Mouse (Mus musculus): Measurements from ENCODE around the gene Gprc5d. TPM values are rescaled to one million over a fixed set of nuclear protein-coding genes. Genes with fewer than 3 reads are reported as not detected.

Gprc5d gene
- polyA plus RNA-seq, 1 experiment from 2014 or later, result not detected

- ATAC-seq, result no peak
- no peaks in the 10 kb centered on the region for H3K27me3 ChIP-seq
- ChIA-PET POLR2A (interaction anchor here (0.7 kb wide), 1 partner anchor 34 kb away, joined by 6 read pairs; no protein-coding TSS in a partner anchor), CTCF (interaction anchor here (0.9 kb wide), 1 partner anchor 50 kb away, joined by 3 read pairs; no protein-coding TSS in a partner anchor)
- no peak for TF ChIP-seq CTCF (IDR thresholded peaks at IDR 0.05)
- no peak for DNase-seq (ENCODE audit: low read depth, low spot score)
- in situ Hi-C loops (cut with MboI; ENCODE audit: low pct_unique_long_range_greater_than_20kb), result no loop called here
Observed at GRCm38 (mm10) chr6:135076202-135076601, 41.9 kb downstream of the Gprc5d start.

- TF ChIP-seq CTCF (IDR thresholded peaks at IDR 0.05), result no peak
- DNase-seq (ENCODE audit: low read depth, low spot score) (no peak), ATAC-seq (no peak)
- CTCF ChIA-PET, result interaction anchor here (0.8 to 1.3 kb wide), 3 partner anchors 8 to 14 kb away, joined by 3 to 5 read pairs (median 5); no protein-coding TSS in a partner anchor
- no peaks in the 10 kb centered on the region for H3K27me3 ChIP-seq
- in situ Hi-C loops (cut with MboI; ENCODE audit: low pct_unique_long_range_greater_than_20kb), result loop anchor here (25.0 kb wide), 1 partner anchor 1738 kb away; the partner anchor contains the start of genes H2afj and Hist4h4
- POLR2A ChIA-PET, result interaction anchor here (1.2 kb wide), 1 partner anchor 130 kb away, joined by 4 read pairs; no protein-coding TSS in a partner anchor
Observed at GRCm38 (mm10) chr6:135074405-135074947, 43.6 kb downstream of the Gprc5d start.

GRCm38 (mm10) chr6:135070347-135070746 lies 47.7 kb downstream of the Gprc5d start:
- no peak for TF ChIP-seq CTCF (IDR thresholded peaks at IDR 0.05)
- ChIA-PET CTCF (interaction anchor here (1.6 to 2.8 kb wide), 3 partner anchors 10 to 45 kb away, joined by 5 to 11 read pairs (median 10); no protein-coding TSS in a partner anchor), POLR2A (interaction anchor here (0.6 kb wide), 2 partner anchors 10 to 17 kb away, joined by 4 to 6 read pairs; no protein-coding TSS in a partner anchor)
- H3K27me3 ChIP-seq, result no peaks in the 10 kb centered on the region
- ATAC-seq (no peak), DNase-seq (ENCODE audit: low read depth, low spot score) (no peak)
- in situ Hi-C loops (cut with MboI; ENCODE audit: low pct_unique_long_range_greater_than_20kb), result loop anchor here (25.0 kb wide), 1 partner anchor 1742 kb away; the partner anchor contains the start of genes H2afj and Hist4h4

GRCm38 (mm10) chr6:135069856-135070255 lies 48.2 kb downstream of the Gprc5d start:
- POLR2A ChIA-PET, result interaction anchor here (0.6 kb wide), 2 partner anchors 11 to 18 kb away, joined by 4 to 6 read pairs; no protein-coding TSS in a partner anchor
- in situ Hi-C loops (cut with MboI; ENCODE audit: low pct_unique_long_range_greater_than_20kb), result loop anchor here (5.0 to 25.0 kb wide), 2 partner anchors 43 to 1742 kb away; partner anchors contain the start of genes H2afj and Hist4h4
- TF ChIP-seq CTCF (IDR thresholded peaks at IDR 0.05), result no peak
- CTCF ChIA-PET, result interaction anchor here (1.6 to 2.8 kb wide), 3 partner anchors 10 to 44 kb away, joined by 5 to 11 read pairs (median 10); no protein-coding TSS in a partner anchor
- H3K27me3 ChIP-seq, result no peaks in the 10 kb centered on the region
- DNase-seq (ENCODE audit: low read depth, low spot score) (no peak), ATAC-seq (no peak)

- H3K27me3 ChIP-seq, result no peaks in the 10 kb centered on the region
- ChIA-PET CTCF (interaction anchor here (1.0 to 1.4 kb wide), 2 partner anchors 88 to 121 kb away, joined by 3 read pairs; no protein-coding TSS in a partner anchor), POLR2A (no interaction called here)
- no peak for ATAC-seq
- in situ Hi-C loops (cut with MboI; ENCODE audit: low pct_unique_long_range_greater_than_20kb), result loop anchor here (5.0 to 25.0 kb wide), 2 partner anchors 41 to 1744 kb away; partner anchors contain the start of genes H2afj and Hist4h4
- TF ChIP-seq CTCF (IDR thresholded peaks at IDR 0.05), result no peak
- DNase-seq (ENCODE audit: low read depth, low spot score), result no peak
Observed at GRCm38 (mm10) chr6:135068221-135068620, 49.9 kb downstream of the Gprc5d start.

- in situ Hi-C loops (cut with MboI; ENCODE audit: low pct_unique_long_range_greater_than_20kb), result loop anchor here (5.0 to 25.0 kb wide), 2 partner anchors 40 to 1745 kb away; partner anchors contain the start of genes H2afj and Hist4h4
- POLR2A ChIA-PET, result interaction anchor here (0.9 kb wide), 1 partner anchor 69 kb away, joined by 3 read pairs; no protein-coding TSS in a partner anchor
- TF ChIP-seq CTCF (IDR thresholded peaks at IDR 0.05), result no peak
- ATAC-seq (peak; percentile 81), DNase-seq (ENCODE audit: low read depth, low spot score) (peak; percentile 64)
- H3K27me3 ChIP-seq, result no peaks in the 10 kb centered on the region
- CTCF ChIA-PET, result interaction anchor here (1.0 kb wide), 1 partner anchor 119 kb away, joined by 3 read pairs; no protein-coding TSS in a partner anchor
Observed at GRCm38 (mm10) chr6:135066795-135067445, 51.2 kb downstream of the Gprc5d start.

- ChIA-PET POLR2A (interaction anchor here (0.5 kb wide), 1 partner anchor 38 kb away, joined by 5 read pairs; no protein-coding TSS in a partner anchor), CTCF (no interaction called here)
- DNase-seq (ENCODE audit: low read depth, low spot score), result no peak
- peak; percentile 56 for ATAC-seq
- in situ Hi-C loops (cut with MboI; ENCODE audit: low pct_unique_long_range_greater_than_20kb), result loop anchor here (5.0 to 25.0 kb wide), 2 partner anchors 38 to 1747 kb away; partner anchors contain the start of genes H2afj and Hist4h4
- no peaks in the 10 kb centered on the region for H3K27me3 ChIP-seq
- no peak for TF ChIP-seq CTCF (IDR thresholded peaks at IDR 0.05)
Observed at GRCm38 (mm10) chr6:135065236-135065957, 52.7 kb downstream of the Gprc5d start, which contains the start of gene Gprc5a. Gene Gprc5a (plus strand): TSS chr6:135065651.

- CTCF ChIA-PET, result no interaction called here
- DNase-seq (ENCODE audit: low read depth, low spot score) (no peak), ATAC-seq (no peak)
- in situ Hi-C loops (cut with MboI; ENCODE audit: low pct_unique_long_range_greater_than_20kb), result loop anchor here (5.0 to 25.0 kb wide), 2 partner anchors 37 to 1748 kb away; partner anchors contain the start of genes H2afj and Hist4h4
- no peak for TF ChIP-seq CTCF (IDR thresholded peaks at IDR 0.05)
- H3K27me3 ChIP-seq, result no peaks in the 10 kb centered on the region
- POLR2A ChIA-PET, result no interaction called here
Observed at GRCm38 (mm10) chr6:135064621-135065020, 53.5 kb downstream of the Gprc5d start.

GRCm38 (mm10) chr6:135060728-135061127 lies 57.4 kb downstream of the Gprc5d start:
- no peak for DNase-seq (ENCODE audit: low read depth, low spot score)
- POLR2A ChIA-PET, result no interaction called here
- CTCF ChIA-PET, result no interaction called here
- no peak for TF ChIP-seq CTCF (IDR thresholded peaks at IDR 0.05)
- no peak for ATAC-seq
- H3K27me3 ChIP-seq, result no peaks in the 10 kb centered on the region
- in situ Hi-C loops (cut with MboI; ENCODE audit: low pct_unique_long_range_greater_than_20kb), result loop anchor here (25.0 kb wide), 1 partner anchor 1752 kb away; the partner anchor contains the start of genes H2afj and Hist4h4

Other genes starting within 250 kb of the Gprc5d start
- 4.2 TPM for gene Gpr19, start 219.7 kb downstream of the Gprc5d start, polyA plus RNA-seq (2021)
- 76.0 TPM for gene Cdkn1b, start 197.9 kb downstream of the Gprc5d start, polyA plus RNA-seq (2021)
- gene Apold1, start 136.6 kb downstream of the Gprc5d start, polyA plus RNA-seq (2021), result 0.23 TPM
- gene Ddx47, start 106.7 kb downstream of the Gprc5d start, polyA plus RNA-seq (2021), result 76.9 TPM
- 80.0 TPM for gene Gprc5a, start 52.6 kb downstream of the Gprc5d start, polyA plus RNA-seq (2021)
- 16.8 TPM for gene Fam234b, start 79.7 kb upstream of the Gprc5d start, polyA plus RNA-seq (2021)
- 5.2 TPM for gene Hebp1, start 79.7 kb upstream of the Gprc5d start, polyA plus RNA-seq (2021)
- gene Gsg1, start 136.1 kb upstream of the Gprc5d start, polyA plus RNA-seq (2021), result 0.05 TPM
- not detected for gene Pbp2, start 192.1 kb upstream of the Gprc5d start, polyA plus RNA-seq (2021)
- 70.4 TPM for gene Emp1, start 244.3 kb upstream of the Gprc5d start, polyA plus RNA-seq (2021)

Data from Patski (cell line).